Mouse (Mus musculus) thymus, postnatal 25 days (tissue): ENCODE results near the gene Gm3417.
"Not testable (repeated sequence)": the region's sequence is repeated elsewhere in the genome, so short reads cannot be mapped to it uniquely, and the experiment has no call there.

Experiments
- DNase-seq: peaks from one replicate; pipeline ENCODE4 v3.0.0; 2022

Gene Gm3417

GRCm38 (mm10) chr17:14978362-14979038, at the start of gene Gm3417, which contains the start of gene 9030025P20Rik:
TSS of gene Gm3417 (minus strand) at chr17:14978790.
TSS of gene 9030025P20Rik (plus strand) at chr17:14978468.
- DNase-seq, result not testable (repeated sequence)

GRCm38 (mm10) chr17:15025513-15025912, 46.9 kb upstream of the Gm3417 start:
- not testable (repeated sequence) for DNase-seq

GRCm38 (mm10) chr17:15024502-15025193, 46.1 kb upstream of the Gm3417 start:
- not testable (repeated sequence) for DNase-seq

GRCm38 (mm10) chr17:15023878-15024492, 45.4 kb upstream of the Gm3417 start:
- DNase-seq, result not testable (repeated sequence)

- DNase-seq, result peak; percentile 3
These were observed 43.1 kb upstream of the Gm3417 start for GRCm38 (mm10) chr17:15021503-15022220.

- DNase-seq, result not testable (repeated sequence)
These were observed 31.3 kb upstream of the Gm3417 start, which contains the start of gene Gm3435 for GRCm38 (mm10) chr17:15009706-15010413. TSS of gene Gm3435 (plus strand) at chr17:15010176.

GRCm38 (mm10) chr17:15009088-15009487, 30.5 kb upstream of the Gm3417 start:
- not testable (repeated sequence) for DNase-seq

GRCm38 (mm10) chr17:15000047-15000446, 21.5 kb upstream of the Gm3417 start:
- DNase-seq, result not testable (repeated sequence)

- DNase-seq, result not testable (repeated sequence)
These were observed 15.6 kb upstream of the Gm3417 start for GRCm38 (mm10) chr17:14994140-14994539.

GRCm38 (mm10) chr17:14993139-14993832, 14.7 kb upstream of the Gm3417 start:
- DNase-seq, result not testable (repeated sequence)

GRCm38 (mm10) chr17:14992522-14993138, 14.0 kb upstream of the Gm3417 start:
- DNase-seq, result not testable (repeated sequence)

- not testable (repeated sequence) for DNase-seq
These were observed 11.6 kb upstream of the Gm3417 start for GRCm38 (mm10) chr17:14990116-14990702.

- not testable (repeated sequence) for DNase-seq
These were observed 750 bp downstream of the Gm3417 start for GRCm38 (mm10) chr17:14977718-14978361.

- not testable (repeated sequence) for DNase-seq
These were observed 10.1 kb downstream of the Gm3417 start for GRCm38 (mm10) chr17:14968373-14968913.

GRCm38 (mm10) chr17:14961557-14962154, 16.9 kb downstream of the Gm3417 start:
- not testable (repeated sequence) for DNase-seq

- peak; percentile 44 for DNase-seq
These were observed 17.5 kb downstream of the Gm3417 start, which contains the start of gene Phf10 for GRCm38 (mm10) chr17:14960951-14961556. TSS of gene Phf10 (minus strand) at chr17:14961273.

GRCm38 (mm10) chr17:14960520-14960919, 18.1 kb downstream of the Gm3417 start:
- DNase-seq, result peak; percentile 37

- DNase-seq, result peak; percentile 11
These were observed 18.6 kb downstream of the Gm3417 start for GRCm38 (mm10) chr17:14959979-14960378.
